Mouse (Mus musculus) adipose tissue, adult 10 weeks (tissue): ENCODE data around the gene Acadm. TPM values are rescaled to one million over a fixed set of nuclear protein-coding genes. Genes with fewer than 3 reads are reported as not detected.

Source experiments
- polyA plus RNA-seq: library from polyadenylated mRNA; stranded (reverse); fragments of 350-450 nt; fragmentation: Illumina TruSeq; extraction: RNeasy Lipid Tissue Mini Kit (QIAGEN cat#74804); gene quantifications from one replicate; pipeline ENCODE4 v1.2.3, GENCODE M21; 2014; ENCODE audit warnings: low read depth, low replicate concordance

Acadm gene
- polyA plus RNA-seq: 193 TPM

DNA sequence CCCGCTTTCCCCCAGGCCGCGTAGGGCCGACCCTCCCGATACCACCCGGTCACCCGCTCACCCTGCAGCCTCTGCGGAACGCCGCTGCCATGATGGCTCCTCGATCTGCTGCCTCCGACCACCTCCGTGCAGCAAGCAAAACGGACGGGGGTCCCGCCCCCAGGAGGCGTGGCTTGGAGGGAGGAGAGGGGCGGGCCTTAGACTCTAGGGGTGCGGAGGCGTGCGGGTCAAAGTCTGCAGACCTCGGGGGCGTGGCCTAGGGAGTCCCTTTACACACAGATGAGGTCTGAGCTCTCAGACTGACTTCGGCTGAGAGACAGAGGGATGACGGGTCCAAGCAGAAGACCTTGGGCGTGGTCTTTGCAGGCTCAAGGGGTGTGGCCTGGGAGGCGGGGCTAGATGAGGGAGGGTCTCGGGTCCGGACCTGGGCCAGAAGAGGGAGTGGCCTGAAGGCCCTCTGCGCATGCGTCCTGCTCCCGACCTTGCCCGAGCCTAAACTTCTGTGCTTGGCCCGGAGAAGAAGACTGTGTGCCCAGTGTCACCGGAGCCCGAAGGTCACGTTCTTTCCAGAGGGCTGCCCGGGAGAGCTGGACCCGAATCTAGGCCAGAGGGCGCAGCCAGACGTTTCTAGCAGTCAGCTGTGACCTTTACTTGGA lies at the start of gene Acadm:
Acadm (minus strand) TSS at position 298 of the 656 bp plus-strand sequence.

DNA sequence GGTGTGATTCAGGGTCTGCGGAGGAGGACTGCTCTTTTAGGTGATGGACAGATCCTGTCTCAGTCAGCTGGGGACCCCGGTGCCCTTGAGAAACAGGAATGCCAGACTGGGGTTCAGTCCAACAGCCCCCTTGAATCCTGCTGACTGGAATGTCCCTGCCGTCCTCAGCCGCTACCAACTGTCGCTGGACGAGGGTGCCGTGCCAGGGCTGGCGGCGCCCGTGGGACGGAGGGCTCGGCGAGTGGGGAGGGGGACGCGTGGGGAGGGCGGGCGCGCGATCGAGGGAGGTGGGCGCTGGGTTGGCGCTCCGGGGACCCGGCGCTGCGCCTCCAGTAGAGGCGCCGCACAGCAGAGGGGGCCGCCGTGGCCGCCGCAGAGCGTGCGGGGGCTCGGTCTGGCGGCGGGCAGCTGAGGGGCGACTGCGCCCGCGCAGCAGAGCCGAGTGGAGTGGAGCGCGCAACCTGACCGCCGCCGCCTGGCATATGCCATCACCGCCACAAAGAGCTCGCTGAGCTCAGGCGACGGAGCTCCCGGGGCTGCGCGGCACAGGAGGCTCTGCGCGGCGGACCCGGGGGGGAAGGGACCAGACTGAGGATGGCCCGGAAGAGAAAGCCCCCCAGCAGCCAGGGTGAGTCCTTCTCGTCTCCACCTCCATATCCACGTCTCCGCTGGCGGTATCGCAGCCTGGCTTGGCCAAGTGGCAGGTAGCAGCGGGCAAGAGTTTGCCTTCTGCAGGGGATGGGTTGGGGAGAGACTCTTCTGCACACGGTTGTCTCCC lies 28.9 kb upstream of the Acadm start, which contains the start of gene Slc44a5:
Slc44a5 (plus strand) TSS at position 266 of the 778 bp plus-strand sequence.

DNA sequence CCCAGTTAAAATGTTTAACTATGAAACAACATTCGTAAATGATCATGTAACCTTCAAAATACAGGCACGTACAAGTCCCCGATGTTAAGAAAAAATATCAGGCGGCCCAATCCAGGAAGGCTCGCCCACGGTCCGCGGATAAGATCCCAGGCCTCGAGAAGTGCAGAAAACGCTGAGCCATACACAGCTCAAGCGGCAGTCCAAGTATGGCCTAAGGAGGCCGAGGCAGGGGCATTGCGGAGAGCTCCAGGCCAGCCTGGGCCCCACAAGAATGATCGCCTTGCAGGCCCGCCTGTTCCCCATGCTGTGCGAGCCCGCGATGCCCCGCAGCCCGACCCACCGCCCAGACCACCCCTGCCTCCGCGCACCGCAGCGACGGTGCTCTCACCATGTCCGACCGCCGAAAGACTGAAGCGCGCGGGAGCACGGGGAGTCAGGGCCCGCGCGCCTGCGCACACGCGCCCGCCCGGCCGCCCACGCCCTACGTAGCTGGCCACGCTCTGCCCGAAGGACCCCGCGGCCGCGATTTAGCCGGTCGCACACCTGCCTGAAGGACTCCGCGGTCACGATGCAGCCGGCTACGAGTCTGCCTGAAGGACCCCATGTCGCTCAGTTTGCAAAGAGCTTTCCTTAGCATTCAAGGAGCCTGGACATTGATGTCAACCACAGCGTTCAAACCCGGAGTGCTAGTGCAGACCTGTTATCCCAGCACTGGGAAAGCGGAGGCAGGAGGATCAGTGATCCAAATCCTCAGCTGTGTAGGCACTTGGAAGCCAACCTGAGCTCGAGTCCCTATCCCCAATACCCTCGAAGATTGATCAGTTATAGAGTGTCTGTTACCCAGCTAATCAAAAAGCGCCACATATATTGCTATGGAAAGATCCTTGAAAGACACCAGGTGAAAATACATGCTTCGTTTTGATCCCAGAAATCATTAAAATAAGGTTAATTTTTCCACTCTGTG lies 31.6 kb downstream of the Acadm start, which contains the start of gene Rabggtb:
Rabggtb (minus strand) TSS at position 464 of the 964 bp plus-strand sequence.

DNA sequence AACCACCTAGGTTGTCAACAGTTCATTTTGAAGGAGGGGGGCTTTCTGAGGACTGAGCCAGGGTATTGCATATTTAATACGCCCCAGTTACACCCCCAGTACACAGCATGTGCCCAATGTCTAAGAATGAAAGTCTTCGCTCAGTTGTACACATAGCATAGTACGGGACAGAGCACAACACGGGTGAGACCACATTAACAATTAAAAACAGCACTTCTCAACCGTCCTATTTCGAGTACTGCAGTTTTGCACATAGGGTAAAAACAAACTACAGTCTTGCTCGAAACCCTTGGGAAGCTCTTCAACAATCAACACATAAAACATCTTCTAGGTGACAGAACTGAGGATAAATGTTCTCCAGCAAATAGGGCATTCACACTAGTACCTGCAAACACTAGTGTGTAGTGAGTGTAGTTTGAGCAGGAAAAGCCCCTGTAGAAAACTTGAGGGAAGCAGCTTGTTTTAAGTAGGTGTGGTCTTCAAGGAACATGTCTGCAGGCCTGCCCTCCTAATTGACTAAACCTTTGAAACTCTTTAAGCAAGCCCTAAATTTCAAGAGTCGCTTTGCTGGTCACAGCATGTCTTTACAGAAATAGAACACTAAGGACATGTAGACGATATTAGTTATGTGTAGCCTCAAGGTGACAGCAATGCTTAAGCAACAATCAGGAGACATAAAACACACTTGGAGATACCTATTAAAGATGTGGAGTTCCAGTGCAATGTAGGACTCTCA lies 38.1 kb downstream of the Acadm start, which contains the start of gene Msh4:
Msh4 (minus strand) TSS at position 3 of the 736 bp plus-strand sequence.

Other genes with a start within 250 kb of the Acadm start
- 3.9 TPM for gene St6galnac3, start 219.5 kb downstream of the Acadm start, polyA plus RNA-seq
- gene Asb17, start 100.4 kb downstream of the Acadm start, polyA plus RNA-seq: 3.2 TPM
- gene Msh4, start 38.5 kb downstream of the Acadm start, polyA plus RNA-seq: not detected
- gene Rabggtb, start 31.6 kb downstream of the Acadm start, polyA plus RNA-seq: 50.7 TPM
- gene Slc44a5, start 28.8 kb upstream of the Acadm start, polyA plus RNA-seq: not detected